Mouse (Mus musculus): Measurements from ENCODE around the gene H2al1a. TPM values are rescaled to one million over a fixed set of nuclear protein-coding genes. Genes with fewer than 3 reads are reported as not detected.

The H2al1a gene
- polyA plus RNA-seq, 1 experiment from 2014 or later = not detected

- ATAC-seq (ENCODE audit: low FRiP score, low TSS enrichment) (no peak), DNase-seq (ENCODE audit: low spot score) (no peak)
- Histone ChIP-seq H3K27ac (replicated peaks) (no peak overlapping the region), H3K27me3 (ENCODE audit: control insufficient read depth, insufficient read depth, low read length) (no peaks in the 10 kb centered on the region), H3K9ac (ENCODE audit: low read length) (no peak overlapping the region), H3K36me3 (ENCODE audit: control insufficient read depth, insufficient read depth, low read length) (no peaks in the 10 kb centered on the region), H3K4me1 (replicated peaks; ENCODE audit: control insufficient read depth, insufficient read depth) (no peaks in the 10 kb centered on the region), H3K9me3 (ENCODE audit: control insufficient read depth, low read length) (no peaks in the 10 kb centered on the region), H3K4me3 (ENCODE audit: low read depth, low read length) (no peak overlapping the region), H3K4me2 (replicated peaks; ENCODE audit: low read depth) (no peak overlapping the region)
- TF ChIP-seq EP300 (optimal IDR thresholded peaks at IDR 0.05) (no peak), CTCF (IDR thresholded peaks at IDR 0.05; ENCODE audit: low read depth) (no peak)
- 44% methylated on average over 7 of the region's 7 CpGs for WGBS
These were observed 31.3 kb upstream of the H2al1a start for GRCm38 (mm10) chrX:11267791-11268190.

GRCm38 (mm10) chrX:11269074-11269473 is 30.0 kb upstream of the H2al1a start:
- Histone ChIP-seq H3K27me3 (ENCODE audit: control insufficient read depth, insufficient read depth, low read length) (no peaks in the 10 kb centered on the region), H3K9me3 (ENCODE audit: control insufficient read depth, low read length) (no peaks in the 10 kb centered on the region), H3K36me3 (ENCODE audit: control insufficient read depth, insufficient read depth, low read length) (no peaks in the 10 kb centered on the region), H3K4me3 (ENCODE audit: low read depth, low read length) (no peak overlapping the region), H3K4me1 (replicated peaks; ENCODE audit: control insufficient read depth, insufficient read depth) (no peaks in the 10 kb centered on the region), H3K4me2 (replicated peaks; ENCODE audit: low read depth) (no peak overlapping the region), H3K27ac (replicated peaks) (no peak overlapping the region), H3K9ac (ENCODE audit: low read length) (no peak overlapping the region)
- no peak for DNase-seq (ENCODE audit: low spot score)
- ATAC-seq (ENCODE audit: low FRiP score, low TSS enrichment) = no peak
- 89% methylated on average over 3 of the region's 3 CpGs for WGBS
- TF ChIP-seq CTCF (IDR thresholded peaks at IDR 0.05; ENCODE audit: low read depth) (no peak), EP300 (optimal IDR thresholded peaks at IDR 0.05) (no peak)

- no peak for DNase-seq (ENCODE audit: low spot score)
- H3K9me3 ChIP-seq (ENCODE audit: control insufficient read depth, low read length) = no peaks in the 10 kb centered on the region
- H3K4me1 ChIP-seq (replicated peaks; ENCODE audit: control insufficient read depth, insufficient read depth) = no peaks in the 10 kb centered on the region
- no peak overlapping the region for H3K4me2 ChIP-seq (replicated peaks; ENCODE audit: low read depth)
- WGBS = 66% methylated on average over 3 of the region's 3 CpGs
- no peaks in the 10 kb centered on the region for H3K36me3 ChIP-seq (ENCODE audit: control insufficient read depth, insufficient read depth, low read length)
- H3K27ac ChIP-seq (replicated peaks) = no peak overlapping the region
- no peak for TF ChIP-seq CTCF (IDR thresholded peaks at IDR 0.05; ENCODE audit: low read depth)
- no peaks in the 10 kb centered on the region for H3K27me3 ChIP-seq (ENCODE audit: control insufficient read depth, insufficient read depth, low read length)
- H3K9ac ChIP-seq (ENCODE audit: low read length) = no peak overlapping the region
- ATAC-seq (ENCODE audit: low FRiP score, low TSS enrichment) = no peak
- no peak overlapping the region for H3K4me3 ChIP-seq (ENCODE audit: low read depth, low read length)
These were observed 25.9 kb upstream of the H2al1a start for GRCm38 (mm10) chrX:11273190-11273589.

GRCm38 (mm10) chrX:11277083-11277482 is 22.0 kb upstream of the H2al1a start:
- no peaks in the 10 kb centered on the region for H3K27me3 ChIP-seq (ENCODE audit: control insufficient read depth, insufficient read depth, low read length)
- TF ChIP-seq CTCF (IDR thresholded peaks at IDR 0.05; ENCODE audit: low read depth) (no peak), EP300 (optimal IDR thresholded peaks at IDR 0.05) (no peak)
- H3K4me2 ChIP-seq (replicated peaks; ENCODE audit: low read depth) = no peak overlapping the region
- 67% methylated on average over 6 of the region's 6 CpGs for WGBS
- H3K4me3 ChIP-seq (ENCODE audit: low read depth, low read length) = no peak overlapping the region
- H3K27ac ChIP-seq (replicated peaks) = no peak overlapping the region
- no peaks in the 10 kb centered on the region for H3K4me1 ChIP-seq (replicated peaks; ENCODE audit: control insufficient read depth, insufficient read depth)
- ATAC-seq (ENCODE audit: low FRiP score, low TSS enrichment) (no peak), DNase-seq (ENCODE audit: low spot score) (no peak)
- H3K9ac ChIP-seq (ENCODE audit: low read length) = no peak overlapping the region
- no peaks in the 10 kb centered on the region for H3K36me3 ChIP-seq (ENCODE audit: control insufficient read depth, insufficient read depth, low read length)
- H3K9me3 ChIP-seq (ENCODE audit: control insufficient read depth, low read length) = no peaks in the 10 kb centered on the region

- Histone ChIP-seq H3K9me3 (ENCODE audit: control insufficient read depth, low read length) (no peaks in the 10 kb centered on the region), H3K9ac (ENCODE audit: low read length) (no peak overlapping the region), H3K4me2 (replicated peaks; ENCODE audit: low read depth) (no peak overlapping the region), H3K36me3 (ENCODE audit: control insufficient read depth, insufficient read depth, low read length) (no peaks in the 10 kb centered on the region), H3K27ac (replicated peaks) (no peak overlapping the region), H3K4me1 (replicated peaks; ENCODE audit: control insufficient read depth, insufficient read depth) (no peaks in the 10 kb centered on the region), H3K27me3 (ENCODE audit: control insufficient read depth, insufficient read depth, low read length) (no peaks in the 10 kb centered on the region), H3K4me3 (ENCODE audit: low read depth, low read length) (no peak overlapping the region)
- ATAC-seq (ENCODE audit: low FRiP score, low TSS enrichment) (no peak), DNase-seq (ENCODE audit: low spot score) (no peak)
- WGBS = 59% methylated on average over 2 of the region's 2 CpGs
- no peak for TF ChIP-seq CTCF (IDR thresholded peaks at IDR 0.05; ENCODE audit: low read depth)
- TF ChIP-seq EP300 (optimal IDR thresholded peaks at IDR 0.05) = no peak
These were observed 18.3 kb upstream of the H2al1a start for GRCm38 (mm10) chrX:11280741-11281140.

GRCm38 (mm10) chrX:11288306-11288882 is 10.7 kb upstream of the H2al1a start:
- 0 out of 2 replicates have a peak, but pooled peaks have one; percentile 29 for ATAC-seq (ENCODE audit: low FRiP score, low TSS enrichment)
- DNase-seq (ENCODE audit: low spot score) = peak; percentile 14
- Histone ChIP-seq H3K4me2 (replicated peaks; ENCODE audit: low read depth) (no peak overlapping the region), H3K27ac (replicated peaks) (no peak overlapping the region), H3K27me3 (ENCODE audit: control insufficient read depth, insufficient read depth, low read length) (no peaks in the 10 kb centered on the region), H3K36me3 (ENCODE audit: control insufficient read depth, insufficient read depth, low read length) (no peaks in the 10 kb centered on the region), H3K9me3 (ENCODE audit: control insufficient read depth, low read length) (no peaks in the 10 kb centered on the region), H3K9ac (ENCODE audit: low read length) (no peak overlapping the region), H3K4me1 (replicated peaks; ENCODE audit: control insufficient read depth, insufficient read depth) (no peaks in the 10 kb centered on the region), H3K4me3 (ENCODE audit: low read depth, low read length) (no peak overlapping the region)
- TF ChIP-seq EP300 (optimal IDR thresholded peaks at IDR 0.05) (no peak), CTCF (IDR thresholded peaks at IDR 0.05; ENCODE audit: low read depth) (no peak)
- WGBS = 56% methylated on average over 14 of the region's 14 CpGs
